Mouse (Mus musculus): Measurements from ENCODE around the gene Sox14. TPM values are rescaled to one million over a fixed set of nuclear protein-coding genes. Genes with fewer than 3 reads are reported as not detected.

Gene Sox14
- polyA plus RNA-seq (2017; shearing (Covaris generic)): not detected

GRCm38 (mm10) chr9:99875618-99876372 is at the start of gene Sox14:
Gene Sox14, minus strand, starts transcription at chr9:99876170.

Other genes with a start within 250 kb of the Sox14 start
- gene Dzip1l, start 246.7 kb downstream of the Sox14 start, polyA plus RNA-seq (2017; shearing (Covaris generic)): not detected
- gene Cldn18, start 158.9 kb downstream of the Sox14 start, polyA plus RNA-seq (2017; shearing (Covaris generic)): not detected